Mouse (Mus musculus): ENCODE measurements around the gene Nrcam. TPM values are rescaled to one million over a fixed set of nuclear protein-coding genes. Genes with fewer than 3 reads are reported as not detected.

Gene Nrcam
- polyA plus RNA-seq, 1 experiment from 2014 or later = 5.0 TPM

DNA sequence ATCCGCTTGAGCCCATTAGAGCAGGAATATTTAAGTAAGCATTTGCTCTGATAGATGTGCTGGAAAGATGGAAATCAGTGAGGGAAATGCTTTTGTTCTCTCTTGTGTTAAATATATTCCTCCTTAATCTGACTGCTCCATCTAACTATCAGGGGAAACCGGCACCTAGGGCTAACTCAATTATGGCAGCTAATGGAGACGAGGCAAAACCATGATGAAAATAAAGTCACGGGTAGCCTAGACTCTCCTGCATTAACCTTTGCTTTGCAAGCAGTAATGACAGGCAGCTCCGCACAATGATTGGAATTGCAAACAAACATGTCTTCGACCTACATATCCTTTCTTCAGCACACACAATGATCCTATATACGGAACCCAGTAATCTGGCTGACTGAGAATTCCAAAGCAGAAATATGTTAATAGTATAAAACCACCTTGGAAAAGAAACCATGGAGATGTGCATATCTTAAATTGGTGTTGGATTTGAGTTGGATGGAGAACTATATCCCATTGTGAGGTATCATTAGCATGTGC lies 205.5 kb downstream of the Nrcam start:
- no peaks in the 10 kb centered on the region for H3K27me3 ChIP-seq (replicated peaks)
- no peak overlapping the region for H3K9ac ChIP-seq
- 84% methylated on average over 7 of the region's 7 CpGs for WGBS
- H3K4me1 ChIP-seq = no peaks in the 10 kb centered on the region
- no peak overlapping the region for H3K27ac ChIP-seq
- H3K9me3 ChIP-seq = no peaks in the 10 kb centered on the region
- no peak overlapping the region for H3K4me3 ChIP-seq (replicated peaks)
- H3K4me2 ChIP-seq = no peak overlapping the region
- ATAC-seq (ENCODE audit: insufficient read depth, low FRiP score, low read depth) = no peak
- no peaks in the 10 kb centered on the region for H3K36me3 ChIP-seq

DNA sequence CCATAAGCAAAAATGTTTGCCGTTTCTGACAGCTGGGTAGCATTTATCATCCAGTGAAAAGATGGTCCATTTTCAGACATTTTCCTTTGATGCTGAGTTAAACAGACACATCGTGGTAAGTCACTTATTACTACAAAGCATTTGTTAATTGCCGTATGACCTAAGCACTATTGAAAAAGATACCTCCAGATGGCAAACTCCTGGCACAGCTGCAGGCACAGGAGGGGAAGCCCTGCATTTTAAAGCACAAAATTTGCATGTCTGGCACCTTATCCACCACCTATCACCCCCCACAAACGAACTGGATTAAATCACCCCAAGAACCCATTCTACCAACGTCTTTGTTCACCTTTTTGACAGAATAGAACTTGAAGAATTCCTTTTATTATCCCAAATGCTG lies 206.9 kb downstream of the Nrcam start:
- Histone ChIP-seq H3K4me2 (no peak overlapping the region), H3K36me3 (no peaks in the 10 kb centered on the region), H3K27ac (no peak overlapping the region), H3K27me3 (replicated peaks) (no peaks in the 10 kb centered on the region), H3K9me3 (no peaks in the 10 kb centered on the region), H3K4me3 (replicated peaks) (no peak overlapping the region), H3K9ac (no peak overlapping the region), H3K4me1 (no peaks in the 10 kb centered on the region)
- WGBS = 18% methylated on average over 5 of the region's 5 CpGs
- no peak for ATAC-seq (ENCODE audit: insufficient read depth, low FRiP score, low read depth)

DNA sequence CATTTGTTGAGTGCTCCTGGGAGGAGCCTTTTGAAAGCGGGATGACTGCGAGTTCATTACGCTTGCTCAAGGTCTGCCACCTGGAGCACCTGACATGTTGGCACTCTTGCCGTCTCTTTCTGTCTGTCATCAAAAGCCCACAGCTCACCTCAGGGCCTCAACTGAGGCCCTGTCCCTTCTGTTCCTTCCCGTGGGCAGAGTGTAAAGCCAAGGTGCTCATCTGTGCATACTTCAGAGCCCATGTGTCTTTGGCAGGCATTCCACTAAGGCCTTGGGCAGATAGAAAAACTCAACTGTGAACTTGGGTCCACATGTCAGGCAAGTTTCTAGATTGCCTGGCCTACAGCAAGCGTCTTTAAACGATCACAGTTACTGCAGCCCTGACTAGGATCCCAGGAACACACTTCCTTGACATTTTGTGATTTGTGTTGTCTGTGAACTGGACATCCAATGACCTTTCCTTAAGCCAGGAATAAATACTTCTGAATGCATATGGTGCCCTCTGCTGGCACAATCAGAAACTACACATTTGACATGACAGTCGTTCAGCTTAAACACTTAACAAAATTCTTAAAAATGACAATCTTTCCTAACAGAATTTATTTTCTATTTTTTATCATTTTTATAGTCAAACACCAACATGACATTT lies 219.2 kb downstream of the Nrcam start:
- ATAC-seq (ENCODE audit: insufficient read depth, low FRiP score, low read depth) = no peak
- 48% methylated on average over 8 of the region's 8 CpGs for WGBS

DNA sequence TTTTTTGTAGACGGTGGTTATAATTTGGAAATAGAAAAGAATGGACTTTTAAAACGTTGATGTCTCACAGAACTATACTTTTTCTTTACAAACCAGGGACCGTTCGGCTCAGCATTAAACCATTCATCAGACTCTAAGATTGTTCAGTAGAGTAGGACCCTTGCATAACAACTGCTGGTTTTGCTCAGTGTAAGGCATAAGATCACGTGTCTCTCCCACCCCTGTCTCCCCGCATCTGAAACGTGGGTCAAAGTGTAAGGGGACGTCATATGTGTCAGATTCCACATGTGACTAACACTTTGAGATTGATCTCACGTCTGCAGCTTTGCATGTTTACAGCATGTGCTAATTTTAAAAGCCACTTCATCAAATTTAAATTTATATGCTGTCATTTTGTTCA lies 219.8 kb downstream of the Nrcam start:
- Histone ChIP-seq H3K4me1 (no peaks in the 10 kb centered on the region), H3K9ac (no peak overlapping the region), H3K4me2 (no peak overlapping the region), H3K9me3 (no peaks in the 10 kb centered on the region), H3K36me3 (no peaks in the 10 kb centered on the region), H3K27me3 (replicated peaks) (no peaks in the 10 kb centered on the region), H3K4me3 (replicated peaks) (no peak overlapping the region), H3K27ac (no peak overlapping the region)
- 42% methylated on average over 9 of the region's 9 CpGs for WGBS
- no peak for ATAC-seq (ENCODE audit: insufficient read depth, low FRiP score, low read depth)

More for the DNA sequence above, 219.2 kb downstream of the Nrcam start:
- Histone ChIP-seq H3K27ac (no peak overlapping the region), H3K4me2 (no peak overlapping the region), H3K9ac (no peak overlapping the region), H3K36me3 (no peaks in the 10 kb centered on the region), H3K4me1 (no peaks in the 10 kb centered on the region), H3K9me3 (no peaks in the 10 kb centered on the region), H3K4me3 (replicated peaks) (no peak overlapping the region), H3K27me3 (replicated peaks) (no peaks in the 10 kb centered on the region)

GRCm38 (mm10) chr12:44551614-44552013 lies 222.9 kb downstream of the Nrcam start:
- Histone ChIP-seq H3K27ac (no peak overlapping the region), H3K4me2 (no peak overlapping the region), H3K36me3 (no peaks in the 10 kb centered on the region), H3K4me1 (no peaks in the 10 kb centered on the region), H3K4me3 (replicated peaks) (no peak overlapping the region), H3K9me3 (no peaks in the 10 kb centered on the region), H3K9ac (no peak overlapping the region), H3K27me3 (replicated peaks) (no peaks in the 10 kb centered on the region)
- ATAC-seq (ENCODE audit: insufficient read depth, low FRiP score, low read depth) = no peak

GRCm38 (mm10) chr12:44554051-44554450 lies 225.4 kb downstream of the Nrcam start:
- no peaks in the 10 kb centered on the region for H3K4me1 ChIP-seq
- WGBS = 59% methylated on average over 2 of the region's 2 CpGs
- no peak for ATAC-seq (ENCODE audit: insufficient read depth, low FRiP score, low read depth)
- H3K4me3 ChIP-seq (replicated peaks) = no peak overlapping the region
- H3K27me3 ChIP-seq (replicated peaks) = no peaks in the 10 kb centered on the region
- no peak overlapping the region for H3K4me2 ChIP-seq
- no peak overlapping the region for H3K27ac ChIP-seq
- H3K9me3 ChIP-seq = no peaks in the 10 kb centered on the region
- no peaks in the 10 kb centered on the region for H3K36me3 ChIP-seq
- H3K9ac ChIP-seq = no peak overlapping the region

DNA sequence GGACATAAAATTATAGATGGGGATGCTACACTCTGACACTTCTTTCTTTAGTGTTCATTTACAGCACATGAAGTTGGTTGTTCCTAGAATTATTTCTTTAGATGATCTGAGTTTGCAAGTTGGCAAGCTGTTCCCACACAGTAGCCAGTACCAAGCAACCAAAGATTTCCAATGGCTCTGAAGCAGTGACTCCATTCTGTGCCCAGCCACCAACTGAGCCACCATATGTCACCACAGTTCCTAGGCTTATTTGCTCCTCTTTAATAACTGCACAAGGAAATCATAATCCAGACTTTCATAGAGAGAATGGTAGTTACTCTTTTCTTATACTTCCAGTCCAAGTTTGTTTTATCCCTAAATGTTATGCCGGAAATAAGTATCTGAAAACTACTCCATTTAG lies 226.1 kb downstream of the Nrcam start:
- no peaks in the 10 kb centered on the region for H3K36me3 ChIP-seq
- WGBS = 87% methylated on average over 1 of the region's 1 CpGs
- H3K4me3 ChIP-seq (replicated peaks) = no peak overlapping the region
- ATAC-seq (ENCODE audit: insufficient read depth, low FRiP score, low read depth) = no peak
- H3K27me3 ChIP-seq (replicated peaks) = no peaks in the 10 kb centered on the region
- no peak overlapping the region for H3K9ac ChIP-seq
- H3K4me2 ChIP-seq = no peak overlapping the region
- no peaks in the 10 kb centered on the region for H3K9me3 ChIP-seq
- H3K27ac ChIP-seq = no peak overlapping the region
- H3K4me1 ChIP-seq = no peaks in the 10 kb centered on the region

GRCm38 (mm10) chr12:44560002-44560401 lies 231.3 kb downstream of the Nrcam start:
- Histone ChIP-seq H3K9ac (no peak overlapping the region), H3K36me3 (no peaks in the 10 kb centered on the region), H3K4me1 (no peaks in the 10 kb centered on the region), H3K27ac (no peak overlapping the region), H3K4me2 (no peak overlapping the region), H3K4me3 (replicated peaks) (no peak overlapping the region), H3K27me3 (replicated peaks) (no peaks in the 10 kb centered on the region), H3K9me3 (no peaks in the 10 kb centered on the region)
- no peak for ATAC-seq (ENCODE audit: insufficient read depth, low FRiP score, low read depth)

DNA sequence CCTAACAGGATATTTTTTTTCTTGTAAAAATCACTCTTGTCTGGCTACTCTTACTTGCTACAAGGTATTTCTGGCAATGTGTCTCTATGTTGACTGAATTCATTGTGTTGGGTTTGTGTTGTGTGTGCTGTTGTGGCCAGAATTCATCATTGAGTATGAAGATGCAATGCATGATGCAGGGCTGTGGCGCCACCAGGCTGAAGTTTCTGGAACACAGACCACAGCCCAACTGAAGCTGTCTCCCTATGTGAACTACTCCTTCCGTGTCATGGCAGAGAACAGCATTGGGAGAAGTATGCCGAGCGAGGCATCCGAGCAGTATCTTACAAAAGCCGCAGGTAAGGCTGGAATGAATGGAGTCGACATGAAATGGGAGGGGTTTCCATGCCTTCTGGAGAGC lies 241.4 kb downstream of the Nrcam start:
- H3K9me3 ChIP-seq = no peaks in the 10 kb centered on the region
- ATAC-seq (ENCODE audit: insufficient read depth, low FRiP score, low read depth) = no peak
- H3K27ac ChIP-seq = no peak overlapping the region
- no peaks in the 10 kb centered on the region for H3K27me3 ChIP-seq (replicated peaks)
- H3K9ac ChIP-seq = no peak overlapping the region
- H3K4me2 ChIP-seq = no peak overlapping the region
- H3K36me3 ChIP-seq = no peaks in the 10 kb centered on the region
- WGBS = 82% methylated on average over 7 of the region's 7 CpGs
- H3K4me3 ChIP-seq (replicated peaks) = no peak overlapping the region
- no peaks in the 10 kb centered on the region for H3K4me1 ChIP-seq

DNA sequence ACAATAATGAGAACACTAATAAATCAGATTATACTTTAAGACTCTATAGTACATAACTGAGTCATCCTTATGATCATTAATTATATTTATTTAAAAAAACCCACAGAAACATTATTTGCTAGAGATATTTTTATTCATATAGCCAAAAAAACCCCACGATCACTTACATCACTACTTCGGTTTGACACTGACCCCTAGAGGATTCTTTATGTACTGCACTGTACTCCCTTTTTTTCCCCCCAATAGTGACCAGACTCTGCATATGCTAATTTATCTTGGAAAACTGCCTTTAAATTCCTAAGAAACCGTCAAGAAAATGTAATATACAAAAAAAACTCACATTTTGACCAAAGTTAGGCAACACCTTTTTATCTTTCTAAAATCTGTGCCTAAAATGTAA lies 244.0 kb downstream of the Nrcam start:
- Histone ChIP-seq H3K27ac (no peak overlapping the region), H3K4me3 (replicated peaks) (no peak overlapping the region), H3K9ac (no peak overlapping the region), H3K36me3 (no peaks in the 10 kb centered on the region), H3K4me1 (no peaks in the 10 kb centered on the region), H3K4me2 (no peak overlapping the region), H3K27me3 (replicated peaks) (no peaks in the 10 kb centered on the region), H3K9me3 (no peaks in the 10 kb centered on the region)
- ATAC-seq (ENCODE audit: insufficient read depth, low FRiP score, low read depth) = no peak
- WGBS = 17% methylated on average over 3 of the region's 3 CpGs

DNA sequence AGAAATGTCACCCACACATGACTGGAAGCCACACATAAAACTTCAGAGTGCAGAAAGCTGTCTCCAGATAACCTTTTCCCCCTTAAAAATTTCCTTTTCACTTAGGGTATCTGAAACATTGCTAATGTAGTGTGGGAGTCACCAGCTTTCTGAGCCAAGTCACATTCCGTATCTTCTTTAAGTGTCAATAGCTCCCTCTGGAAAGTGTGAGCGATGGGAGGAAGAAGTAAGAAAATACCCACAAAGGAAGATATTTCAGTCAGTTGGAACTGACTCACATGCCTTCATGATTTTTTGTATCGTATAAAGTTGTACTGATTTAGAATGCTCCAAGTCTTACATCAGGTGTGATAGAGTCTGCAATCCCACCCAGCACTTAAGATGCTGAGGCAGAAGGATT lies 245.5 kb downstream of the Nrcam start:
- no peak for ATAC-seq (ENCODE audit: insufficient read depth, low FRiP score, low read depth)
- no peak overlapping the region for H3K9ac ChIP-seq
- H3K4me3 ChIP-seq (replicated peaks) = no peak overlapping the region
- no peak overlapping the region for H3K27ac ChIP-seq
- H3K36me3 ChIP-seq = no peaks in the 10 kb centered on the region
- no peaks in the 10 kb centered on the region for H3K4me1 ChIP-seq
- H3K27me3 ChIP-seq (replicated peaks) = no peaks in the 10 kb centered on the region
- H3K9me3 ChIP-seq = no peaks in the 10 kb centered on the region
- no peak overlapping the region for H3K4me2 ChIP-seq
- WGBS = 80% methylated on average over 3 of the region's 3 CpGs

DNA sequence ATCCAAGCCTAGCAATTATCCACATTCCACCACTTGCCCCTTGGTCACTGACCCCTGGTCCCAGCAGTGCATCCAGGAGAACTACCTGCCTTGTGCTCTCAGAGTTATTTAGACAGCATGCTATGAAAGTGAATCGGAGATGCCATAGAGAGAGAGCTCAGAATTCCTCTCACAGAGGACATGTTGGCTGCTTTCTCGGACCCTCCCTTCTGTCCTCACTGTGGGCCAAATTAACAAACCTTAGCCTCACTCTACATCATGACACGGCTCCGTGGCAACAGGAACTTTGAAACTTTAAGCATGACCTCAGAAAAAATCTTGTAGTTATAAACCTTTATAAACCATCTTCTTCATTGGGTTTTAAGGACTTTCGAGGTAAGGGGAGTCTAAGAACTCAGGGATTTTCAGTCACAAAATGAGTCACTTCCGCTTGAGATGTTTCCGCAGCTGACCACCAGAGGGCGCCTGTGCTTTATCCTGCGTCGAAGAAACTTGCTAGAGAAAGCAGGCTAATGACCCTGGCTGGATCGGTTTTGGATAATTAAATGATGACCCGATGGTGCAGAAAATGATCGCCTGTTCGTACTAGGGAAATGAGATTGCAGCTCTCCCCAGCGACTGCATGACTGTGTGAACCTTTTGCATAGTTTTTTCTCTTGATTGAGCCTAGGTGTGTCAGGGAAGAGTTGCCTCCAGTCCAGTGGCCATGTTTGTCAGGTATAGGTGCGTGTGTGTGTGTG lies 272.9 kb downstream of the Nrcam start:
- Histone ChIP-seq H3K9me3 (no peaks in the 10 kb centered on the region), H3K36me3 (no peaks in the 10 kb centered on the region), H3K4me3 (replicated peaks) (no peak overlapping the region), H3K4me2 (no peak overlapping the region), H3K9ac (no peak overlapping the region), H3K27me3 (replicated peaks) (no peaks in the 10 kb centered on the region), H3K4me1 (no peaks in the 10 kb centered on the region), H3K27ac (no peak overlapping the region)
- ATAC-seq (ENCODE audit: insufficient read depth, low FRiP score, low read depth) = no peak
- 32% methylated on average over 16 of the region's 16 CpGs for WGBS
